Mouse (Mus musculus): Measurements from ENCODE around the gene Olfr910. TPM values are rescaled to one million over a fixed set of nuclear protein-coding genes. Genes with fewer than 3 reads are reported as not detected.

The Olfr910 gene
- polyA plus RNA-seq (2012; rRNA removed) (not detected in 2 replicates), polyA plus RNA-seq (2014; fragmentation: Nextera tagmentation; extraction: Ambion mirVana) (not detected in 2 replicates)

- Histone ChIP-seq H3K27ac (replicated peaks; ENCODE audit: low read depth, low read length) (no peak within 1 kb of the TSS), H3K4me2 (replicated peaks; ENCODE audit: low read depth, low read length, severe bottlenecking) (no peak within 1 kb of the TSS), H3K27me3 (ENCODE audit: control insufficient read depth, insufficient read depth, low read length) (no peaks in the 10 kb centered on the region), H3K36me3 (ENCODE audit: control insufficient read depth, insufficient read depth, low read length) (no peaks in the 10 kb centered on the region), H3K4me3 (replicated peaks; ENCODE audit: low read length) (no peak within 1 kb of the TSS), H3K9ac (ENCODE audit: low read depth, low read length, severe bottlenecking) (no peak within 1 kb of the TSS), H3K4me1 (ENCODE audit: control insufficient read depth, insufficient read depth, low read length) (no peaks in the 10 kb centered on the region), H3K9me3 (ENCODE audit: control insufficient read depth, low read length) (no peaks in the 10 kb centered on the region)
- ATAC-seq (ENCODE audit: low FRiP score, low read depth) (no peak), DNase-seq (ENCODE audit: low spot score) (no peak)
- TF ChIP-seq POLR2A (IDR thresholded peaks at IDR 0.05; ENCODE audit: borderline replicate concordance, extremely low read depth, insufficient read depth, insufficient read length): no peak
- 85% methylated on average over 2 of the region's 2 CpGs for WGBS
Measured at GRCm38 (mm10) chr9:38537549-38537948, at the start of gene Olfr910. Olfr910 (plus strand) TSS chr9:38537849.

GRCm38 (mm10) chr9:38495501-38495900 is 42.1 kb upstream of the Olfr910 start, which contains the start of gene Olfr907:
Olfr907 (plus strand) TSS chr9:38495801.
- no peaks in the 10 kb centered on the region for H3K36me3 ChIP-seq (ENCODE audit: control insufficient read depth, insufficient read depth, low read length)
- H3K9ac ChIP-seq (ENCODE audit: low read depth, low read length, severe bottlenecking): no peak within 1 kb of the TSS
- no peak for DNase-seq (ENCODE audit: low spot score)
- no peak within 1 kb of the TSS for H3K4me3 ChIP-seq (replicated peaks; ENCODE audit: low read length)
- H3K27ac ChIP-seq (replicated peaks; ENCODE audit: low read depth, low read length): no peak within 1 kb of the TSS
- WGBS: 82% methylated on average over 2 of the region's 2 CpGs
- no peaks in the 10 kb centered on the region for H3K9me3 ChIP-seq (ENCODE audit: control insufficient read depth, low read length)
- no peaks in the 10 kb centered on the region for H3K27me3 ChIP-seq (ENCODE audit: control insufficient read depth, insufficient read depth, low read length)
- ATAC-seq (ENCODE audit: low FRiP score, low read depth): no peak
- no peaks in the 10 kb centered on the region for H3K4me1 ChIP-seq (ENCODE audit: control insufficient read depth, insufficient read depth, low read length)
- H3K4me2 ChIP-seq (replicated peaks; ENCODE audit: low read depth, low read length, severe bottlenecking): no peak within 1 kb of the TSS
- TF ChIP-seq POLR2A (IDR thresholded peaks at IDR 0.05; ENCODE audit: borderline replicate concordance, extremely low read depth, insufficient read depth, insufficient read length): no peak

DNA sequence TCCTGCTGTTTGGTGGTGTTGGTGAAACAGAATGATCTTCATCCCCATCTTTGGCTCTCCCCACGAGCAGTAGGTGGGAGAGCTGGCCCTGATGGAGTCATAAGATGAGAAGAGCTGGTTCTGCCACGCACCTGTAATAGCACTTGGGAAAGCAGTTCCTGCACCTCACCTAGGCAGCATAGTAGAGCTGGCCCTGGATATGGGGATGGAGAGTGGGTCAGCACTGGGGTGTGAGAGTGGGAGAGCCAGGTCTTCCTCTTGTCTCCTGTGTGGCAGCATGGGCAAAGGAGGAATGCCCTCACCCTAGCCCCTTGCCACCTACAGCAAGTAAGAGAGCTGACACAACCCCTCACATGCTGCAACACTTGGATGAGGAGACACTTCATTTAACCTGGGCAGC is 25.3 kb upstream of the Olfr910 start:
- DNase-seq (ENCODE audit: low spot score) (no peak), ATAC-seq (ENCODE audit: low FRiP score, low read depth) (no peak)
- Histone ChIP-seq H3K27me3 (ENCODE audit: control insufficient read depth, insufficient read depth, low read length) (no peaks in the 10 kb centered on the region), H3K9me3 (ENCODE audit: control insufficient read depth, low read length) (no peaks in the 10 kb centered on the region), H3K4me2 (replicated peaks; ENCODE audit: low read depth, low read length, severe bottlenecking) (no peak overlapping the region), H3K4me3 (replicated peaks; ENCODE audit: low read length) (no peak overlapping the region), H3K4me1 (ENCODE audit: control insufficient read depth, insufficient read depth, low read length) (no peaks in the 10 kb centered on the region), H3K27ac (replicated peaks; ENCODE audit: low read depth, low read length) (no peak overlapping the region), H3K36me3 (ENCODE audit: control insufficient read depth, insufficient read depth, low read length) (no peaks in the 10 kb centered on the region), H3K9ac (ENCODE audit: low read depth, low read length, severe bottlenecking) (no peak overlapping the region)
- 59% methylated on average over 2 of the region's 2 CpGs for WGBS
- TF ChIP-seq POLR2A (IDR thresholded peaks at IDR 0.05; ENCODE audit: borderline replicate concordance, extremely low read depth, insufficient read depth, insufficient read length): no peak

- Histone ChIP-seq H3K9ac (ENCODE audit: low read depth, low read length, severe bottlenecking) (no peak within 1 kb of the TSS), H3K36me3 (ENCODE audit: control insufficient read depth, insufficient read depth, low read length) (no peaks in the 10 kb centered on the region), H3K9me3 (ENCODE audit: control insufficient read depth, low read length) (no peaks in the 10 kb centered on the region), H3K27ac (replicated peaks; ENCODE audit: low read depth, low read length) (no peak within 1 kb of the TSS), H3K27me3 (ENCODE audit: control insufficient read depth, insufficient read depth, low read length) (no peaks in the 10 kb centered on the region), H3K4me3 (replicated peaks; ENCODE audit: low read length) (no peak within 1 kb of the TSS), H3K4me2 (replicated peaks; ENCODE audit: low read depth, low read length, severe bottlenecking) (no peak within 1 kb of the TSS), H3K4me1 (ENCODE audit: control insufficient read depth, insufficient read depth, low read length) (no peaks in the 10 kb centered on the region)
- 76% methylated on average over 1 of the region's 1 CpGs for WGBS
- no peak for DNase-seq (ENCODE audit: low spot score)
- TF ChIP-seq POLR2A (IDR thresholded peaks at IDR 0.05; ENCODE audit: borderline replicate concordance, extremely low read depth, insufficient read depth, insufficient read length): no peak
- no peak for ATAC-seq (ENCODE audit: low FRiP score, low read depth)
Measured at GRCm38 (mm10) chr9:38521280-38521679, 16.4 kb upstream of the Olfr910 start, which contains the start of gene Olfr911-ps1. Olfr911-ps1 (plus strand) TSS chr9:38521580.

DNA sequence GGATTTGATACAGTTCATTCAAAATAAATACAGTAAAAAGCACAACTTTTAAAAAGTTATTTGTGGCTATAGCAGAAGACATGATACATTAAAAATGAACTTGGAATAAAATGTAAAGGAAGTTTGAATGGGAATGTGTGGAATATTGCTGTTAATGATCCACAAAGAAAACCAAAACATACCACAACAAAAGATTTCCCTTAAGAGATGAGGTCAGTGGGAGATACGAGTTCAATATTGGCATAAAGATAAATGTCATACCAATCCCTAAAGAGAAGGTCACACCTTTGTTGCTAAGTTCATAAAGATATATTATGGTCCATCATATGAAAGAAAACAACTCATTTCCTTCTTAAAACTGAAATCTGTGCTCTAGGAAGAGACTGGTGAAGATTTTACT is 42.2 kb downstream of the Olfr910 start, which contains the start of gene Olfr912:
Olfr912 (plus strand) TSS at position 301 of the 400 bp plus-strand sequence.
- WGBS: 82% methylated on average over 1 of the region's 1 CpGs
- no peaks in the 10 kb centered on the region for H3K4me1 ChIP-seq (ENCODE audit: control insufficient read depth, insufficient read depth, low read length)
- DNase-seq (ENCODE audit: low spot score): no peak
- no peak within 1 kb of the TSS for H3K9ac ChIP-seq (ENCODE audit: low read depth, low read length, severe bottlenecking)
- TF ChIP-seq POLR2A (IDR thresholded peaks at IDR 0.05; ENCODE audit: borderline replicate concordance, extremely low read depth, insufficient read depth, insufficient read length): no peak
- H3K9me3 ChIP-seq (ENCODE audit: control insufficient read depth, low read length): no peaks in the 10 kb centered on the region
- no peak within 1 kb of the TSS for H3K4me3 ChIP-seq (replicated peaks; ENCODE audit: low read length)
- no peaks in the 10 kb centered on the region for H3K27me3 ChIP-seq (ENCODE audit: control insufficient read depth, insufficient read depth, low read length)
- ATAC-seq (ENCODE audit: low FRiP score, low read depth): no peak
- H3K4me2 ChIP-seq (replicated peaks; ENCODE audit: low read depth, low read length, severe bottlenecking): no peak within 1 kb of the TSS
- H3K36me3 ChIP-seq (ENCODE audit: control insufficient read depth, insufficient read depth, low read length): no peaks in the 10 kb centered on the region
- no peak within 1 kb of the TSS for H3K27ac ChIP-seq (replicated peaks; ENCODE audit: low read depth, low read length)

Other genes starting within 250 kb of the Olfr910 start
- gene Olfr896-ps1, start 246.7 kb upstream of the Olfr910 start, polyA plus RNA-seq (2012; rRNA removed): not detected in 2 replicates
- gene Olfr896-ps1, start 246.7 kb upstream of the Olfr910 start, polyA plus RNA-seq (2014; fragmentation: Nextera tagmentation; extraction: Ambion mirVana): not detected in 2 replicates
- gene Olfr25, start 208.8 kb upstream of the Olfr910 start, polyA plus RNA-seq (2012; rRNA removed): not detected in 2 replicates
- not detected in 2 replicates for gene Olfr25, start 208.8 kb upstream of the Olfr910 start, polyA plus RNA-seq (2014; fragmentation: Nextera tagmentation; extraction: Ambion mirVana)
- gene Olfr898, start 189.4 kb upstream of the Olfr910 start, polyA plus RNA-seq (2012; rRNA removed): not detected in 2 replicates
- not detected in 2 replicates for gene Olfr898, start 189.4 kb upstream of the Olfr910 start, polyA plus RNA-seq (2014; fragmentation: Nextera tagmentation; extraction: Ambion mirVana)
- gene Olfr250, start 171.0 kb upstream of the Olfr910 start, polyA plus RNA-seq (2012; rRNA removed): not detected in 2 replicates
- gene Olfr250, start 171.0 kb upstream of the Olfr910 start, polyA plus RNA-seq (2014; fragmentation: Nextera tagmentation; extraction: Ambion mirVana): not detected in 2 replicates
- gene Olfr251, start 160.8 kb upstream of the Olfr910 start, polyA plus RNA-seq (2012; rRNA removed): not detected in 2 replicates
- gene Olfr251, start 160.8 kb upstream of the Olfr910 start, polyA plus RNA-seq (2014; fragmentation: Nextera tagmentation; extraction: Ambion mirVana): not detected in 2 replicates
- not detected in 2 replicates for gene Olfr147, start 136.2 kb upstream of the Olfr910 start, polyA plus RNA-seq (2012; rRNA removed)
- not detected in 2 replicates for gene Olfr147, start 136.2 kb upstream of the Olfr910 start, polyA plus RNA-seq (2014; fragmentation: Nextera tagmentation; extraction: Ambion mirVana)
- not detected in 2 replicates for gene Olfr901, start 108.4 kb upstream of the Olfr910 start, polyA plus RNA-seq (2012; rRNA removed)
- gene Olfr901, start 108.4 kb upstream of the Olfr910 start, polyA plus RNA-seq (2014; fragmentation: Nextera tagmentation; extraction: Ambion mirVana): not detected in 2 replicates
- gene Olfr902, start 90.2 kb upstream of the Olfr910 start, polyA plus RNA-seq (2012; rRNA removed): not detected in 2 replicates
- gene Olfr902, start 90.2 kb upstream of the Olfr910 start, polyA plus RNA-seq (2014; fragmentation: Nextera tagmentation; extraction: Ambion mirVana): not detected in 2 replicates
- gene Olfr904, start 74.7 kb upstream of the Olfr910 start, polyA plus RNA-seq (2012; rRNA removed): not detected in 2 replicates
- gene Olfr904, start 74.7 kb upstream of the Olfr910 start, polyA plus RNA-seq (2014; fragmentation: Nextera tagmentation; extraction: Ambion mirVana): not detected in 2 replicates
- gene Olfr905, start 66.7 kb upstream of the Olfr910 start, polyA plus RNA-seq (2012; rRNA removed): not detected in 2 replicates
- not detected in 2 replicates for gene Olfr905, start 66.7 kb upstream of the Olfr910 start, polyA plus RNA-seq (2014; fragmentation: Nextera tagmentation; extraction: Ambion mirVana)
- gene Olfr906, start 50.8 kb upstream of the Olfr910 start, polyA plus RNA-seq (2012; rRNA removed): not detected in 2 replicates
- not detected in 2 replicates for gene Olfr906, start 50.8 kb upstream of the Olfr910 start, polyA plus RNA-seq (2014; fragmentation: Nextera tagmentation; extraction: Ambion mirVana)
- gene Olfr907, start 42.0 kb upstream of the Olfr910 start, polyA plus RNA-seq (2012; rRNA removed): not detected in 2 replicates
- gene Olfr907, start 42.0 kb upstream of the Olfr910 start, polyA plus RNA-seq (2014; fragmentation: Nextera tagmentation; extraction: Ambion mirVana): not detected in 2 replicates
- not detected in 2 replicates for gene Olfr911-ps1, start 16.3 kb upstream of the Olfr910 start, polyA plus RNA-seq (2012; rRNA removed)
- gene Olfr911-ps1, start 16.3 kb upstream of the Olfr910 start, polyA plus RNA-seq (2014; fragmentation: Nextera tagmentation; extraction: Ambion mirVana): not detected in 2 replicates
- not detected in 2 replicates for gene Olfr912, start 42.3 kb downstream of the Olfr910 start, polyA plus RNA-seq (2012; rRNA removed)
- gene Olfr912, start 42.3 kb downstream of the Olfr910 start, polyA plus RNA-seq (2014; fragmentation: Nextera tagmentation; extraction: Ambion mirVana): not detected in 2 replicates
- not detected in 2 replicates for gene Olfr913, start 54.9 kb downstream of the Olfr910 start, polyA plus RNA-seq (2012; rRNA removed)
- not detected in 2 replicates for gene Olfr913, start 54.9 kb downstream of the Olfr910 start, polyA plus RNA-seq (2014; fragmentation: Nextera tagmentation; extraction: Ambion mirVana)
- not detected in 2 replicates for gene Olfr914, start 67.3 kb downstream of the Olfr910 start, polyA plus RNA-seq (2012; rRNA removed)
- gene Olfr914, start 67.3 kb downstream of the Olfr910 start, polyA plus RNA-seq (2014; fragmentation: Nextera tagmentation; extraction: Ambion mirVana): not detected in 2 replicates
- not detected in 2 replicates for gene Olfr916, start 122.0 kb downstream of the Olfr910 start, polyA plus RNA-seq (2012; rRNA removed)
- gene Olfr916, start 122.0 kb downstream of the Olfr910 start, polyA plus RNA-seq (2014; fragmentation: Nextera tagmentation; extraction: Ambion mirVana): not detected in 2 replicates
- not detected in 2 replicates for gene Olfr917, start 128.0 kb downstream of the Olfr910 start, polyA plus RNA-seq (2012; rRNA removed)
- not detected in 2 replicates for gene Olfr917, start 128.0 kb downstream of the Olfr910 start, polyA plus RNA-seq (2014; fragmentation: Nextera tagmentation; extraction: Ambion mirVana)
- gene Olfr918, start 136.8 kb downstream of the Olfr910 start, polyA plus RNA-seq (2012; rRNA removed): not detected in 2 replicates
- not detected in 2 replicates for gene Olfr918, start 136.8 kb downstream of the Olfr910 start, polyA plus RNA-seq (2014; fragmentation: Nextera tagmentation; extraction: Ambion mirVana)
- not detected in 2 replicates for gene Olfr919, start 165.8 kb downstream of the Olfr910 start, polyA plus RNA-seq (2012; rRNA removed)
- not detected in 2 replicates for gene Olfr919, start 165.8 kb downstream of the Olfr910 start, polyA plus RNA-seq (2014; fragmentation: Nextera tagmentation; extraction: Ambion mirVana)
- 19.1 and 20.6 TPM in 2 replicates for gene Vwa5a, start 180.4 kb downstream of the Olfr910 start, polyA plus RNA-seq (2012; rRNA removed)
- 26.2 and 28.6 TPM in 2 replicates for gene Vwa5a, start 180.4 kb downstream of the Olfr910 start, polyA plus RNA-seq (2014; fragmentation: Nextera tagmentation; extraction: Ambion mirVana)
- 0.09 and 0.10 TPM in 2 replicates for gene Olfr920, start 214.4 kb downstream of the Olfr910 start, polyA plus RNA-seq (2012; rRNA removed)
- 0.03 and 0.07 TPM in 2 replicates for gene Olfr920, start 214.4 kb downstream of the Olfr910 start, polyA plus RNA-seq (2014; fragmentation: Nextera tagmentation; extraction: Ambion mirVana)
- 0.09 TPM in 1 of 2 replicates, not detected in the other for gene Olfr921, start 235.2 kb downstream of the Olfr910 start, polyA plus RNA-seq (2012; rRNA removed)
- gene Olfr921, start 235.2 kb downstream of the Olfr910 start, polyA plus RNA-seq (2014; fragmentation: Nextera tagmentation; extraction: Ambion mirVana): not detected in 2 replicates

Measured in limb, embryonic 14.5 days (tissue).